ENCODE assay signal across 9 mouse cellular contexts in the genomic region with DNA sequence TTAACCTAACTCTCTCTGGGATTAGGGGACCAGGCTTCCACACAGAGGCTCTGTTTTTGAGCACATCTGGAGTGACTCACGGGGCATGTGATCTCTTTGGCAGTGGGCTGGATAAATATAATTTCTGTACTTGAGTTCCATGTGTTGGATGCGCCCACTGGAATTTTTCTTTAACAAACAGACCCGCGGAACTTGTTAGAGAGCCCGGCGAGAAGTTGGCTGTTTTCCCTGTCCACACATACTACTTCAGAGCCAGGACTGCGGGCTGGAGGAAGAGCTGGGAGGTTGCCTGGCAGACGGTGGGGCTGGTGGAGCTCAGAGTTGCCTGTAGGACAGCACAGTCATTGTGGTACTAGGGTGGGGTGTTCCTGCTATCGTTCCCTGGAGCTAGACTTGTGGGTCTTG. TPM values are rescaled to one million over a fixed set of nuclear protein-coding genes. Genes with fewer than 3 reads are reported as not detected.
DNase-seq lines count a peak whose midpoint lies in the region; ATAC-seq lines count a peak whose summit lies in the region.
"Had no signal": no experiment of that assay in that cellular context is flagged by ENCODE, and none has a peak within 500 bp of the region (broad histone marks: within the 10 kb centered on the region; RNA-seq: fewer than 3 reads in every experiment).

A gene (minus strand): TSS at position 31 of the 405 bp plus-strand sequence.

- no peaks in the 10 kb centered on the region for H3K9me3 ChIP-seq in kidney, embryonic 15.5 days (replicated peaks)
- no peaks in the 10 kb centered on the region for H3K9me3 ChIP-seq in intestine, embryonic 16.5 days (ENCODE audit: control insufficient read depth, low read length)
- H3K9me3 ChIP-seq: limb, embryonic 12.5 days had no signal

- no peak for ATAC-seq in kidney, embryonic 15.5 days (replicated peaks; ENCODE audit: low FRiP score)
- peak; percentile 50; the same call in 1 of the 2 replicates for ATAC-seq in intestine, embryonic 16.5 days
- ATAC-seq in activated CD4-positive, CD25-positive, alpha-beta regulatory T cell, adult 4 months: no peak

- H3K4me1 ChIP-seq in kidney, embryonic 15.5 days: peaks cover 6% of the 10 kb centered on the region; the same call in 1 of the 2 replicates
- 0 out of 2 replicates have a peak, but pooled peaks cover 7% of the 10 kb centered on the region for H3K4me1 ChIP-seq in intestine, embryonic 16.5 days (ENCODE audit: control insufficient read depth, insufficient read depth, low read length)

- no peak within 1 kb of the TSS for H3K27ac ChIP-seq in kidney, embryonic 15.5 days
- 0 out of 2 replicates have a peak within 1 kb of the TSS, but pooled peaks have one; percentile 52 for H3K27ac ChIP-seq in intestine, embryonic 16.5 days (ENCODE audit: low read length)
- H3K27ac ChIP-seq: limb, embryonic 12.5 days had no signal

- WGBS in kidney, embryonic 15.5 days: 75% methylated on average over 9 of the region's 9 CpGs
- 38% methylated on average over 9 of the region's 9 CpGs for WGBS in intestine, embryonic 16.5 days

- no peaks in the 10 kb centered on the region for H3K27me3 ChIP-seq in kidney, embryonic 15.5 days
- H3K27me3 ChIP-seq in intestine, embryonic 16.5 days (replicated peaks; ENCODE audit: control insufficient read depth, insufficient read depth, low read length): no peaks in the 10 kb centered on the region
- H3K27me3 ChIP-seq: limb, embryonic 12.5 days had no signal

- H3K4me3 ChIP-seq in kidney, embryonic 15.5 days (replicated peaks): no peak within 1 kb of the TSS
- no peak within 1 kb of the TSS for H3K4me3 ChIP-seq in intestine, embryonic 16.5 days (ENCODE audit: low read length)
- H3K4me3 ChIP-seq: limb, embryonic 12.5 days had no signal

- peak; percentile 11 for DNase-seq in kidney, adult 11 months
- peak; percentile 60 for DNase-seq in gastrocnemius, adult 18-20 months (ENCODE audit: low spot score)
- DNase-seq in lung, postnatal 14 days: peak; percentile 66
- peak; percentile 69 to 74 for DNase-seq in urinary bladder, postnatal 4 days (ENCODE audit: low spot score in 2 of 2)
- no peak for DNase-seq in thymus, adult 18-20 months

- no peak within 1 kb of the TSS for H3K9ac ChIP-seq in kidney, embryonic 15.5 days
- no peak within 1 kb of the TSS for H3K9ac ChIP-seq in intestine, embryonic 16.5 days (ENCODE audit: low read depth, low read length)
- H3K9ac ChIP-seq: limb, embryonic 12.5 days had no signal

- no peaks in the 10 kb centered on the region for H3K36me3 ChIP-seq in kidney, embryonic 15.5 days
- no peaks in the 10 kb centered on the region for H3K36me3 ChIP-seq in intestine, embryonic 16.5 days (ENCODE audit: control insufficient read depth, insufficient read depth, low read length)
- H3K36me3 ChIP-seq: limb, embryonic 12.5 days had no signal

- no peak within 1 kb of the TSS for H3K4me2 ChIP-seq in kidney, embryonic 15.5 days
- H3K4me2 ChIP-seq in intestine, embryonic 16.5 days (ENCODE audit: low read depth, low read length): no peak within 1 kb of the TSS
- H3K4me2 ChIP-seq: limb, embryonic 12.5 days had no signal

RNA-seq across cellular contexts. Expression of the gene that starts here (rescaled TPM):
- polyA plus RNA-seq in kidney, embryonic 15.5 days (2015; fragmentation: Nextera tagmentation; extraction: Ambion mirVana): 0.23 and 0.47 TPM in 2 replicates
- 1 to 10 TPM in 1 of 2 experiments, under 1 TPM in 1; 0.18 to 1.0 TPM for total RNA-seq in gastrocnemius, adult 18-20 months (2021)
- polyA plus RNA-seq in intestine, embryonic 16.5 days (2015; fragmentation: Nextera tagmentation; extraction: Ambion mirVana): 1.8 and 2.1 TPM in 2 replicates
- polyA plus RNA-seq in activated CD4-positive, CD25-positive, alpha-beta regulatory T cell, adult 4 months (2017; shearing (Covaris generic)): not detected
- polyA plus RNA-seq: limb, embryonic 12.5 days had no signal

Comparison
In these comparisons a context has a peak if more than half of its experiments do, and no peak if none do; other contexts are left out.
1. DNase-seq: peak in kidney, adult 11 months (single experiment), gastrocnemius, adult 18-20 months (single experiment), lung, postnatal 14 days (single experiment) and urinary bladder, postnatal 4 days (2 of 2); none in thymus, adult 18-20 months (0 of 2).